20 mouse cellular contexts compared by ENCODE assay signal in the genomic region with DNA sequence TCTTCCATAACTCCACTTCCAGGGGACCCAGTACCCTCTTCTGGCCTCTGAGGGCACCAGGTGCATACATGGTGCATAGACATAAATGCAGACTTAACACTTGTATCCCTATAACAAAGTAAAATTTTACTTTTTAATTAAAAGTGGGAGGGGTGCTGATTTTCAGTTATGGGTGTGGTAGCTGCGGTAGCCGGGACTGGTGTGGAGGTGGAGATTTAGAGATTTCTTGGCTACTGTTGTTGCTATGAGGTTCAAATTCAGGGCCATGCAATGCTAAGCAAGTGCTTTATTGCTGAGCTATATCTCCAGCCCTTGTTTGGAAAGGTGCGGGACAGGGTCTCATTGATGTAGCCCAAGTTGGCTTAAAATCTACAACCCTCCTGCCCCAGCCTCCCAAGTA. TPM values are rescaled to one million over a fixed set of nuclear protein-coding genes. Genes with fewer than 3 reads are reported as not detected.
"Had no signal": no experiment of that assay in that cellular context is flagged by ENCODE, and none has a peak within 500 bp of the region (broad histone marks: within the 10 kb centered on the region; RNA-seq: fewer than 3 reads in every experiment).

No protein-coding gene starts in this region.

- DNase-seq: retina, postnatal 1 day; right cerebral cortex, adult 18-20 months; right cerebral cortex, postnatal 14 days; right cerebral cortex, postnatal 25 days; right cerebral cortex, postnatal 4 days; spleen, adult 18-20 months; thymus, adult 18-20 months; thymus, adult 2 months; thymus, postnatal 14 days; thymus, postnatal 25 days; thymus, postnatal 36 days; thymus, postnatal 4 days had no signal

- H3K9me3 ChIP-seq: neural tube, embryonic 13.5 days; neural tube, embryonic 15.5 days; stomach, embryonic 15.5 days had no signal

- H3K27ac ChIP-seq: neural tube, embryonic 13.5 days; neural tube, embryonic 15.5 days; stomach, embryonic 15.5 days; stomach, postnatal 0 days had no signal

- H3K4me3 ChIP-seq: neural tube, embryonic 13.5 days; neural tube, embryonic 15.5 days; stomach, embryonic 15.5 days had no signal

- H3K9ac ChIP-seq: neural tube, embryonic 13.5 days; neural tube, embryonic 15.5 days; stomach, embryonic 15.5 days had no signal

- H3K4me2 ChIP-seq: neural tube, embryonic 13.5 days; neural tube, embryonic 15.5 days; stomach, embryonic 15.5 days had no signal

- H3K36me3 ChIP-seq: neural tube, embryonic 13.5 days; neural tube, embryonic 15.5 days; stomach, embryonic 15.5 days had no signal

RNA-seq across cellular contexts. Expression of a gene that starts 6.4 kb away (rescaled TPM):
- total RNA-seq: neutrophil, adult 5-6 weeks had no signal
- polyA plus RNA-seq: small intestine, adult 2 months; stomach, embryonic 14.5 days; thymus, adult 2 months; thymus, postnatal 0 days had no signal
